Mouse (Mus musculus) c-Kit-positive CD71-positive TER-119-positive erythroid progenitor cells, embryonic 14.5 days (primary cell): Measurements from ENCODE around the gene Vps16.
A peak's percentile ranks its signal among the peaks of the same experiment; 100 is the strongest.

ENCODE experiments used
- DNase-seq: peaks from one replicate; pipeline ENCODE4 v3.0.0-alpha.2; 2013; ENCODE audit warnings: low spot score

Vps16 gene

GRCm38 (mm10) chr2:130424126-130424853 lies at the start of gene Vps16, which contains the start of gene Pced1a:
Gene Vps16, plus strand, starts transcription at chr2:130424339.
Gene Pced1a, minus strand, starts transcription at chr2:130424701.
- peak; percentile 84 for DNase-seq

DNA sequence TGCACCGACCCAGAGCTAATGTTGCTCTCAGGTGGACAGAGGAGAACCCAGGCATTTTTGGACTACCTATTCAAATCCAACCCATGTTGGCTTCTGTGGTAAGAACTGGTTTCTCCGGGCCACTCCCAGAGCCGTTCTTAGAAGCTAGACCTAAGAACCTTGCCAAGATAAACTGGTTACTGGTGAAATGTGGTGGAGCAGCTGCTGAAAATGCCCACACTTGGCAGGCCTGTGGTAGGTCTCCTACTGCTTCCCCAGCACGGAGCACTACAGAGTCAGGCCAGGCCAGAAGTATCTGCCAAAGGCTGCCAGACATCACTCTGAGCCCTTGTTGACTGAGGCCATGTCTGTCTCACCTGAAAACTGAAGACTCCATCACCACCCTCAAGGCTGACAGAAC lies 49.2 kb upstream of the Vps16 start:
- DNase-seq, result no peak

GRCm38 (mm10) chr2:130383205-130383604 lies 40.9 kb upstream of the Vps16 start:
- DNase-seq, result no peak

- DNase-seq, result no peak
Measured at GRCm38 (mm10) chr2:130383895-130384294, 40.2 kb upstream of the Vps16 start.

- DNase-seq, result no peak
Measured at GRCm38 (mm10) chr2:130386212-130386611, 37.9 kb upstream of the Vps16 start.

DNA sequence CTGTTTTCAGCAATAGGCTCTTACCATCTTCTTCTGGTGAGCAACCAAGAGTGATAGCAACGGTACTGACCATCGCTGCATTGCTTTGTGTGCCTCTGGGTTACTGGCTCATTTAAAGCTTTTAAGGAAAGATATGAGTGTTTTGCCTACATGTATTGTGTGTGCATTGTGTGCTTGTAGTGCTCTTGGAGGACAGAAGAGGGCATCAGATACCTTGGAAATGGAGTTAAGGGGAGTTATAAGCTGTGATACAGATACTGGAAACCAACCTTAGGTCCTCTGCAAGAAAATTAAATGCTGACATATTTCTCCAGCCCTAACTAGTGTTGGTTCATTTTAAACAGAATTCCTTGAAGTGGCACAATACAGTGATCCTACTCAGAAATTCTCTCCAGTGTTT lies 35.3 kb upstream of the Vps16 start:
- DNase-seq, result no peak

GRCm38 (mm10) chr2:130390993-130391625 lies 33.0 kb upstream of the Vps16 start:
- no peak for DNase-seq

DNA sequence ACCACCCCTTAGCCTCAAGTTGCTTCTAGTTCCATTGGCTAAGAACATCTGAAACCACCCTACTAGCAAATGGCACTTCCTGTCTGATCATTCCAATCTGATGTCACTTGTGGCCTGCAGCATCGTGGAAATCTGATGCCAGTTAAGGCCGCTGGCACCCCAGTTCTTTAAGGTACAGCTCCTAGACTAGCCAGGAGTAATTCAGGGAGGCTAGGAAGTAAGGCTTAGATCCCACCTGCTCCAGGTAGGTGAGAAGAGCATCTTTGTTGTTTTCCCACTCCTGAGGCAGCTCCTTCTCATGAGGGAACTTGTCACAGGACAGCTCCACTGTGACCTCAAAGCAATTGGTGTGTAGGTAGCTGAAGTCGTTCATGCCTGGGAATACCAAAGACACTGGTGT lies 31.3 kb upstream of the Vps16 start:
- DNase-seq, result no peak

GRCm38 (mm10) chr2:130395696-130396095 lies 28.4 kb upstream of the Vps16 start:
- no peak for DNase-seq

- no peak for DNase-seq
Measured at GRCm38 (mm10) chr2:130397186-130397985, 26.8 kb upstream of the Vps16 start, which contains the start of gene Cpxm1. Gene Cpxm1, minus strand, starts transcription at chr2:130397574.

DNA sequence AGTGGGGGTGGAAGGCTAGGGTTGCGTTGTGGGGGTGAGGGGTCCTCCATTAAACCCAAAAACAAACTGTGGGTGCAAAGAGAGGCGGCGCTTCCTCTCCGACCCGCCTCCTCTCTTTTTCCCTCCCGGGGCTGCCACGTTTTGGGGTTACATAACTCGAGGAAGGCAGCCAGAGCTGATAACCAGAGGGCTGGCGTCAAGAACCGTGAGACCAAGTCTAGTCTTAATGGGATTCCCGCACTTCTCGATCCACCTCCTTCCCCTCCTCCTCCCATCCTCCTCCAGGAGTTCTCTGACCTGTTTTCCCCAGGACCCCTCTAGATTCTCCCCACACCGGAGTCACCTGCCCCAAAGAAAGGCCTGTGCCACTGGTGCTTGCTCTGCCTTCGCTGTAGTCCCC lies 26.0 kb upstream of the Vps16 start:
- DNase-seq, result no peak

DNA sequence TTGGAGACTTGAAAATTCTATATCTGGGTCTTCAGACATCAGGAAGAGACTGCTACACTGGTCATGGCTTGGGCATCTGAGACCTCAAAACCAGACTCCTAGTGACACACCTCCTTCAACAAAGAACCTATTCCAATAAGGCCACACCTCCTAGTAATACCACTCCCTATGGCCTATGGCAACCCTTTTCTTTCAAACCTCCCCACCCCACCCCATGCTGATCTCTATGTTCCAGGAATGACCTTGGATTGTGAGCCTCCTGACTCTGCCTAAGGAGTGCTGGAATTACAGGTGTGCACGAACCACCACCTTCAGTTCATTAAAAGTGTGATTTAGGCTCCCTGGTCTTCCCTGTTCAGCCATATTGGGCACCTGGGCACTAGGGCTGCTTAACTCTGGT lies 24.1 kb upstream of the Vps16 start:
- no peak for DNase-seq

DNA sequence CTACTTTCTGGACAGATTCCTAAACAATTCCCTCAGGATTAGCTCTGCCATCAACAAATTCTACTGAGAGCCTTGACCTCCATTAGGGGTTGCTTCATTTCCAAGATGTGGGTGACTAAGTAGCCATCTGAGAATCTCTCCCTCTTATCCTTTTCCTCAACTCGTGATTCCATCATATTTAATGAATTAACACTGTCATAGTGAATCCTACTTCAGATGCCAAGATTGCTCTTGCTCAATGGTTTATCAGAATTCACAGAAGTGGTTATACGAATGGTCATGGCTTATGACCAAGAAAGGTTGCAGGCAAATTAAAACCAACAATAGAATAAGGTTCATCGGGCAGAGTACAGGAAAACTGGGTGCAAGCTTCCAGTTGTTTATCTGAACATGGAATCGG lies 22.2 kb upstream of the Vps16 start:
- DNase-seq, result no peak

GRCm38 (mm10) chr2:130404939-130405338 lies 19.2 kb upstream of the Vps16 start, which contains the start of the genes Gm28372 and 1700020A23Rik:
Gene Gm28372, plus strand, starts transcription at chr2:130405239.
Gene 1700020A23Rik, plus strand, starts transcription at chr2:130405259.
- no peak for DNase-seq

- no peak for DNase-seq
Measured at GRCm38 (mm10) chr2:130406178-130406577, 18.0 kb upstream of the Vps16 start, which contains the start of gene Tmem239. Gene Tmem239, plus strand, starts transcription at chr2:130406478.

DNA sequence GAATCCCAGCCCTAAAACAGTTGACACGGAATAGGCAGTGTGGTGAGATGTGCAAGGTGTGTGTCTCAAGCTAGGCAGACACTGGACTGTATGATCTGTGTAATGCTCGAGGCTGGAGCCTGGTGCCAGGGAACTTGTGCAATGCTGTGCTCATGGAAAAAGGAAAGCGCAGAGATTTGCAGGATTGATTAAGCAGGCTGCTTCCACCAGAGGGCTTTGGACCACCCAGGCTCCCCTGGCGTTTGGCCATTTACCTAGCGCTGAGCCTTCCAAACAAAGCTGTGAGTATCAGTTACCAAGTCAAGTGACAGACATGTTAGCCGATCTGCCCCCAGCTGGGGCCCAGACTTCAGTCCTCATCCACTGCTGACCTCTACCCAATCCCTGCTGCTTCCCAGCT lies 15.9 kb upstream of the Vps16 start:
- DNase-seq, result no peak

DNA sequence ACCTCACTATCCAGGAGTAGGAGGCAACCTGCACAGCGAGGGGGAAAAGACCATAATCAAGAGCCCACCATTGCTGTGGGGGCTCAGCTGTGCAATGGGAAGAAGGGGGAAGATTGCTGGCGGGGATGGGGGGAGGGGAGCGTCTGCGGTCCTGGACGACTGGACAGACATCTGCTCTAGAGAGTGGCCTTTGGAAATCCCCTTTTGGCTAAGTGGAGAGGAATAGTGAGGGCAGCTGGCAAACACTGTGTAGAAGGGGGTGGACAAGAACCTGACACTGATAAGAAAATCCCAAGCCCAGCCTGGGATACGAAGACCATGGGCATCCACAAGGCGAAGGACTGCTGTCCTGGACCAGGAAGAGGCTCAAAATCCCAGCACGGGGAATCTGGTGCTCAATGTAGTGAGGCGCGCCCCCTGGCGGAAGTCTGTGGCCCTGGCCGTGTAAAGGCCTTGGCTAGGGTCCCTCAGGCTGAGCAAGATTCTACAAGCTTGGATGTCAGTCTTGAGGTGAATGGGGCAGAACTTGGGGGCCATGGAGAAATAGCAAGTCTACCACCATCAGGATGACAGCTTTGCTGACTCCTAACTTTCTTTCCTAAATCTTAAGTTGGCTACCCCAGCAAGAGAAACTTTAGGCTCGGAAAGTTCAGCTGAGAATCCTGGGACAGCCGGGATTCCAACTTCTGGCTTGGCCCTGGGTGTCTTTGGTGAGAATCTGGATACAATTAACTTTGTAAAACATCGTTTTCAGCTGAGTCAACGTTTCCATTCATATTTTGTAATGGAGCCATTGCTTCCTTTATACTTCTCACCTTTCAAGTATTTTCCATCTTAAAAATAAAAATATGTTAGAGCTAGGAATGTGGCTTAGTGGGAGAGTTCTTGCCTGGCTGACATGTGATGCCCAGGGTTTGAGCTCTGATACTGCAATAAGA lies 12.3 kb upstream of the Vps16 start:
- peak; percentile 49 for DNase-seq

DNA sequence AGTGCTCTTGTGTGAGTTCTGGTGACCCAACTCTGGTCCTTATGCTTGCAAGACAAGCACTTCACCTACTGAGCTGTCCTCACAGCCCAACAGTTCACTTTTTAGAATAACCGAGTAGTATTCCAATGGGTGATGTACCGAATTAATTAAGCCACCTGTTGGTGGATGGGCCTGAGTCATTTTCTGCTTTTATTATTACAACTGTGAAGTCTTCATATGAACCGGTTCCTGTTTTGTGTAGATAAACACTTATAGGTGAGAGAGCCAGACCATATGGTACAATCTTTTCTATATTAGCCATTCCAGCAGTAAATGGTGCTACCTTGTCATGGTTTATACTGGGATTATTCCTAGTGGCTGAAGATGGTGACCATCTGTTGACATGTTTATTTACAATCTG lies 11.4 kb upstream of the Vps16 start:
- DNase-seq, result no peak

DNA sequence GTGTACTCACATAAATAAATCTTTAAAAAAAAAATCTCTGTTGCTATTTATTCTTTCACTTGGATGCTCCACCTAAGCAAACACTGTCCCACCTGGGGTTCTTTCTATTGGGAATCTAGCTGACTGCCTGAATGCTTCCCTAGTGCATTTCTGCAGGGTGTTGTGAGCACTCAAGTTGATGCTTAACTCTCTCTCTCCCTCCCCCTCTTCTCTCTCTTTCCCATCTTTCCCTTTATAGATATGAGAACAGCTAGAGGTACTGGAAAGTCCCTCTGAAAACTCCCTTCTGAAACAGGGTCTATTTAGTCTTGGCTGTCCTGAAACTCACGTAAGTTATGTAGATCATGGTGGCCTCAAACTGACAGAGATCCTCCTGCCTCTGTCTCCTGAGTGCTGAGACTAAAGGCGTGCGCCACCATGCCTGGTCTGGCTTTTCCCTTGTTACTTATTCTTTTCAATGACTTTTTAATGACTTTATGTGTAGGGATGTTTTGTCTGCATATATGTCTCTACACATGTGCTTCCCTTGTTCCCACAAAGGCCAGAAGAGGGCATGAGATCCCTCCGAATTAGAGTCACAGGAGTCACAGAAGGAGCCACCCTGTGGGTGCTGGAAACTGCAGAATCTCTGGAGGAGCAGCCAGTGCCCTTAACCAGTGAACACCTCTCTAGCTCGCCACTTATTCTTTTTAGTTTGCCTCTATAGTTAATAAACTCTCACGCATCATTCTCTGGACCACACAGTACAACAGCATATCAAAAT lies 9.9 kb upstream of the Vps16 start:
- DNase-seq, result no peak

GRCm38 (mm10) chr2:130421781-130422620 lies 2.1 kb upstream of the Vps16 start:
- no peak for DNase-seq
